Mouse (Mus musculus): ENCODE measurements around the gene Ifngr2.
"Not testable (repeated sequence)": the region's sequence is repeated elsewhere in the genome, so short reads cannot be mapped to it uniquely, and the experiment has no call there.

Ifngr2 gene

GRCm38 (mm10) chr16:91546836-91547741, at the start of gene Ifngr2:
TSS of gene Ifngr2 (plus strand) at chr16:91547072.
- DNase-seq, result peak; percentile 47

DNA sequence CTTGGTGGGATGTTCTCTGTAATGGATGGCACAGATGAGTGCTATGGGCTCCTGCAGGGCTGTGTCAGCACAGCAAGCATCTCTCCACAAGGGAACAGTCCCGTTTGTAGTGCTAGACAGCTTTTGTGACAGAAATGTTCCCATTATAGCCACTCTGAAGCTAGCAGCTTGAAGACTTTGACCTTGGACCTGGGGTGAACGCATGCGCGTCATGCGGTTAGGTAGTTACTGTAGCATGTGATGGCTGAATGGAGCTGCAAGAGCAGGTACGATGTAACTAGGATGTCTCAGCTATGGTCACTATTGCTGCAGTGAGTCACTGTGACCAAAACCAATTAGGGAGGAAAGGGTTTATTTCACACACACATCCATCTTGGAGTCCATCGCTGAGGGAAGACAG, 48.8 kb upstream of the Ifngr2 start:
- DNase-seq, result no peak

- no peak for DNase-seq
Observed at GRCm38 (mm10) chr16:91504701-91505100, 42.2 kb upstream of the Ifngr2 start.

- no peak for DNase-seq
Observed at GRCm38 (mm10) chr16:91505116-91505601, 41.7 kb upstream of the Ifngr2 start.

- DNase-seq, result no peak
Observed at GRCm38 (mm10) chr16:91506396-91506795, 40.5 kb upstream of the Ifngr2 start.

- peak; percentile 82 for DNase-seq
Observed at GRCm38 (mm10) chr16:91512161-91512787, 34.6 kb upstream of the Ifngr2 start.

GRCm38 (mm10) chr16:91513099-91513498, 33.8 kb upstream of the Ifngr2 start:
- no peak for DNase-seq

GRCm38 (mm10) chr16:91517020-91517419, 29.9 kb upstream of the Ifngr2 start:
- DNase-seq, result no peak

DNA sequence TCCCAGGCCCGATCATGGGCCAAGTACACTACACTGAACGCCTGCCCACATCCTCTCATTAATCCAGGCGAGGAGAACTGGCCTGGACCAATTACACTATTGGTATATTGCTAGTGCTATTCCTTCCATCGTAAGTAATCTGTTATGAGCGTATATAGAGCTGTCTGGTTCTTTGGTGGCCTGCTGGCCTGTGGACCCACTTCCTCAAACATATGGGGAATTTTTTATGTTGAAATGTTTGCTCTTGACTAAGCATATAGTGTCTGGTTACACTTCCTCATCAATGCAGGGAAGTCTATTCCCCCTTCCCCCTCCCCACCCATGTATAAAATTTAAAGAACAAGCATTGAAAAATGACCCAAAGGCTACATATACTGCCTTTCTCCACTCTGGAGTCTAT, 24.8 kb upstream of the Ifngr2 start:
- DNase-seq, result no peak

DNA sequence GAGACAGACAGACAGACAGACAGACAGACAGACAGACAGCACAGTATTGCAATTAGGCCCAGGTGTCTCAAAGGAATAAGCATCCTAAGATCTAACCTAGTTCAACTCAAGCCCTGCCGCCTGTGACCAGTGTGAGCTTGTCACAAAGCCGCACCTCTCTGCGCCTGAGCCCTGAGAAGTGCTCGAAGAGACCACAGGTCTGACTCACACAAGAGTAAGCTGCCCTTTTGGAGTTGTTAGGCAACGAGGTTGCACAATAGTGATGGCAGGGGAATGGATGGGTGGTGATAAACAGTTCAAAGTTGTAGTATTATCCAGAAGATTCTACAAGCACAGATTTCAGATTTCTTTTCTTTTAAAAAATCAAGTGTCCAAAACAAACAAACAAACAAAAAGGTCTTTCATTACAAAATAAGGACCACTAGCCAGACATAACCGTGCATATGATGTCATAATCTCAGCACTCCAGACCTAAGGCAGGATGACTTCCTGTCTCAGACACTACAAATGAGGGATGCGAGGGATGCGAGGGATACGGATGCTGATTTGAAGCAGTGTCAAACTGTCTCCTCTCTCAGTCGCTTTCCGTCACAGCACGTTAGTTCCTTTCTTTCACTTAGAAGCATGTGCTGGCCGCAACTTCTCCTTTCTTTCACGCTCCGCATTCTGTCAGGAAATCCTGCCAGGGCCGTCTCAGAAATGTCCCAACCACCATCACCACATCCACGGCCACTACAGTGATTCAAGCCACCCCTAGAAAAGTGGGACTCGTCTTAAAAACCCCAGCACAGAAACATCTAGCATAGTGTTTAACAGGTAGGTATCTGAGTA, 24.2 kb upstream of the Ifngr2 start:
- no peak for DNase-seq

- DNase-seq, result no peak
Observed at GRCm38 (mm10) chr16:91524206-91524605, 22.7 kb upstream of the Ifngr2 start.

DNA sequence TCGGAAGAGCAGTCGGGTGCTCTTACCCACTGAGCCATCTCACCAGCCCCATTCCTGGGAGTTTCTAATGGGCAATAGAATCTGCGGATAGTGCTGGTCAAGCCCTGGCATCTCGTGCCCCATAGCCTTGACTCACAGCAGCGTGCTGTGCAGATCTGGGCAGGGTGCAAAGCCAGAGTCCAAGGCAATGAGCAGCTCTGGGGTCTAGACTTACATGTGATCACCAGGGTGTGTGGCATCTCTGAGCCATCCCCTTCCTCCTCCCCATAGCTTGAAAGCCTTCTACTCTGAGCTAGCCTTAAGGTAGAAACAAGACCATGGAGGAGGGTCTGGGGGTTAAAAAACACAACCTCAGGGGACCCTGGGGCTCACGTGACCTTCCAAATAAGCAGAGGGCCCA, 20.6 kb upstream of the Ifngr2 start:
- no peak for DNase-seq

GRCm38 (mm10) chr16:91527051-91527450, 19.8 kb upstream of the Ifngr2 start:
- DNase-seq, result no peak

- DNase-seq, result no peak
Observed at GRCm38 (mm10) chr16:91527500-91527899, 19.4 kb upstream of the Ifngr2 start.

DNA sequence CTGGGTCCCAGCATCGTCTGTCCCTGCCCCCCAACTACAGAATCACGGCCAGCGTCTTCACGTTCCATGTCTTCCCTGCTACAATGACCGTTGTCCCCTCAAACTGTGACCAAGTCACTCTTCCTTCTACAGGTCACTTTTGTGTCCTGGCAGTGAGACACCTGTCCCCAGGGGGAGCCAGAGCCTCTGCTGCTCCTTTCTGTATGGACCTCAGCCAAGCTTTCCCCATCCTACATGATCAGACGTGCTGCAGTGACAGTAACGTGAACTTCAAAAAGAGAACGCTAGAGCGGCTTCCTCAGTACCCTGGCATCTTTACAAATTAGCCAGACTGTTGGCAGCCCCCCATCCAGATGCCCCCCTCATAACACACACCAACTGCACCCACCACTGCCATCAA, 18.3 kb upstream of the Ifngr2 start:
- no peak for DNase-seq

DNA sequence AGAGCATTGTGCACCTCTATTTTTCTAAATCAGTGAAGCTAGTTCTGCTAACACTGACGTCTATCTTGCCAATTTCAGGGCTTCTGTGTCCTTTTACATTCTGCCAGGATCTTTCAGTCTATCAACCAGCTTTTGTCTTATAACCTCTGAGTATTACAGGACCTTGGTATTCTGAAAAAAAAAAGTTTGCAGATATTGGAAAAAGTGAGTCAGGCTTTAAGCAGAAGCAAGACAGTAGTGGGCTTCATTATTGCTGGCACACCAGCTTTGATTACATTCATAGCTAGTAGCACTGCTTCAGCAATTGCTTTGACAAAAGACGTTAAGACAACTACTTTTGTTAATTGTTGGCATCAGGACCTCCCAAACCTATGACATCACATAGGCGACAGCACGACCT, 16.0 kb upstream of the Ifngr2 start:
- not testable (repeated sequence) for DNase-seq

DNA sequence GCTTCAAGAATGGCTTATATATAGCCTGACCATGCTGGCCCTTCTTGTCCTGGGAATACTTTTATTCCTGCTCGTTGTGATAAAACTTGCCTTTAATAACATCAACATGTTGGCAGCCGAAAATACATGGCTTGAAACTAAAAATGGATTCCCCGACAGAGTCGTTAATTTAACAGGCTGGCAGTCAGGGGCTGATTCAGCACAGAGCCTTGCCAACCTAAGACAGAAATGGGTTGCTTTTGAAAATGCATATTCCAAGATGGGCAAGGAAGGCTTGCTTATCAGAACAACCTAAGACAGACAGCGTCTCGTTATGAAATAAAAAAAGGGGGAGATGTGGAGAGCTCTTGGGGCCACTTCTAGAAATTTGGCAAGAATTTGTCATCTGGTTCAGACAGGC, 15.0 kb upstream of the Ifngr2 start:
- DNase-seq, result no peak

- no peak for DNase-seq
Observed at GRCm38 (mm10) chr16:91532429-91532828, 14.4 kb upstream of the Ifngr2 start.

- peak; percentile 39 for DNase-seq
Observed at GRCm38 (mm10) chr16:91533097-91534001, 13.5 kb upstream of the Ifngr2 start.

DNA sequence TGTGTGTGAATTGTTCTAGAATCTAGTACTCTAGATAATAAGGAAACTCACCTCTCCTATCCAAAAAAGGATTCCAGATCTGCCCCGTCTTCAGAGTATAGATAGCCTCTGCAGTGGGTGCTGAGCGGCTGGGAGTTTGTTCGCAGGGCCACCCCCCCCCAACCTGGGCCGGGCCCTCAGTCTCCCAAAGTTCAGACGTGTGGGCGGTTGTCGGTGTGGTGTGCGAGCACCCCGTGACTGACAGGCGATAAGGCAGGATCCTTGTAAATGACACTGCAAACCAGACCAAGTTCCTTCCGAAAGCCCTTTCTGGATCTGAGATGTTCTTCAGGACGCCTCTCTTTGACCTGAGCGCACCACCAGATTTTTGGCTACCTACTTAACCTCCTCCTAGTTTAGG, 12.4 kb upstream of the Ifngr2 start:
- DNase-seq, result peak; percentile 77

- no peak for DNase-seq
Observed at GRCm38 (mm10) chr16:91534888-91535287, 12.0 kb upstream of the Ifngr2 start.

DNA sequence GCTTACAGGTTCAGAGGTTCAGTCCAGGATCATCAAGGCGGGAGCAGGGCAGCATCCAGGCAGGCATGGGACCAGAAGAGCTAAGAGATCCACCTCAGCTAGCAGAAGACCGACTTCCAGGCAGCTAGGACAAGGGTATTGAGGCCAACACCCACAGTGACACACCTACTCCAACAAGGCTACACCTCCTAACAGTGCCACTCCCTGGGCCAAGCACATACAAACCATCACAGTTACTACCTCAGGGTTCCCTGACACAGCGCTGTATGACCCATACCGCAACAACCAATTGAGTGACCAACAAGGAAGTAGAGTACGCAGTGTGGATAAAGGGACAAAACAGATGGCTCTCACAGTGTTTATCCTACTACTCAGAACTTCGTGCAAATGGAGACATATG, 10.5 kb upstream of the Ifngr2 start:
- DNase-seq, result no peak
